Mouse (Mus musculus) Patski (cell line): ENCODE measurements at regions not wholly inside any gene's neighbourhood (a gene's known extent, or its start where the extent isn't known, plus 50 kb on each side); places are given as distances from the start of the nearest gene placed in this dataset.

Experiments used
- ATAC-seq: fragments of 100-300 bp; one replicate; pipeline ENCODE4 v1.8.0; 2021
- CTCF ChIA-PET: fragments of 350-600 bp; sonication (Branson Sonifier 250); formaldehyde crosslinking; loops from one replicate; lab custom pipeline; 2022; ENCODE audit warnings: inconsistent platforms; lab: Charles Lee
- POLR2A ChIA-PET: fragments of 350-600 bp; sonication (Branson Sonifier 250); formaldehyde crosslinking; loops from one replicate; lab custom pipeline; 2022; ENCODE audit warnings: antibody characterized with exemption, inconsistent platforms; lab: Charles Lee
- DNase-seq: peaks from one replicate; pipeline ENCODE4 v3.0.0-alpha.2; 2011; ENCODE audit warnings: low read depth, low spot score
- H3K27me3 ChIP-seq: fragments of 371-371 bp; one replicate; pipeline ENCODE4 v1.5.1; 2021
- CTCF ChIP-seq: fragments of 100-300 bp; IDR thresholded peaks from one replicate; pipeline ENCODE4 v1.5.1; 2021
- in situ Hi-C: fragments of 300-500 bp; cut with MboI; formaldehyde crosslinking; loops from 3 replicates; pipeline ENCODE4 v1.11.1; 2018; ENCODE audit warnings: low pct_unique_long_range_greater_than_20kb, mixed read lengths

DNA sequence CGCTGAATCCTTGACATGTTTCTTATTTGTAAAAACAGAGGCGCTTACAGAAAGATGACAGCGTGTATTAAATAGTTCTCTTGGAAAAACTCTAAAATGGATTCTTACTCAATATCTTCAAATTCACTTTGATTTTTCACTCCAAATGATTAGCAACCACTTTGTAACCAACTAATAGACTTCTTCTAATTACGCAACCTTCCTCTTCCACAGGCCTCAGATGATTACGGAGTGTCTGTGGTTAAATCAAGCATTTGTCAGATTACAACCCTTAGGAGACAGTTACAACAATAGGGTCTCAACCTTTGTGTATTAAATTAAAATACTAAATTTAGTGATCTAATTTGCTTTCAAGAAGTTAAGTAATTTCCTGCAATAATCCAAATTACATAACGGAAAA is 127.8 kb upstream of the Sema3a start:
- ChIA-PET POLR2A (no interaction called here), CTCF (no interaction called here)
- in situ Hi-C loops: no loop called here
- H3K27me3 ChIP-seq: no peaks in the 10 kb centered on the region
- no peak for DNase-seq
- no peak for TF ChIP-seq CTCF
- no peak for ATAC-seq

DNA sequence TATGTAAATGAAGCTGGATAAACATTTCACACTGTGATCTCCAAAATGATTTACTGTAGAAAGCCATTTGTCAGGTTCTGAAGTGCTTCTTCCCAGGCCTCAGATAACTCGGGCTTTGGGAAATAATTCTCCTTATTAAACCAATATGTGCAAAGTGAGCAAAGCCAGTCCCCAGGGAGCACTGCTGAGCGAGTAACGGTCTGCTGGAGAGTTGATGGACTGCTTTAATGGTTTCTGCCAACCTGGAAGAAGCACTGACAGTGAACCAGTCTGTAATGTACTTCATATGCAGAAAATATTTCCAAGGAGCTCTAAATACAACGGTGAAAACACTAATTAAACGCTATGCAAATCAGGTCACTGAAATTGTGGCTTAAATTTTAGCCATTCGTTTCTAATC is 118.1 kb upstream of the Sema3a start:
- POLR2A ChIA-PET: no interaction called here
- H3K27me3 ChIP-seq: no peaks in the 10 kb centered on the region
- TF ChIP-seq CTCF: no peak
- ATAC-seq (no peak), DNase-seq (no peak)
- CTCF ChIA-PET: no interaction called here
- in situ Hi-C loops: no loop called here

DNA sequence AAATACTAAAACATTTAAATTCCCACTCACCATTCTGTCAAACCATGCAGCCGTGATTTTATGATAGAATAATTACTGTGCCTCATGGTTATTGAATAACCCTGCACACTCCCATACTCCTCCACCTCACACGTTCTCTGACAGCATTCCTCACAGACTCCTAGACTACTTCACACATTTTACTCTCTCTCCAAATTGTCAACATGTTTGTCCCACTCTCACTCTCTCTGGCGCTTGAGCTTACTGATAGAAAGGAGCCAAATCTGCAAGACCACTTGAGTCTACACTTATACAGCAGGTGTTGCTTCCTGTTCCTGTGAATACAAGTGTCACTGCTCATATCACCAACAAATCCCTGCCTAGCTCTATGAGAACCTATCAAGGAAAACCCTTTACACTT is 102.9 kb upstream of the Sema3a start:
- CTCF ChIA-PET: no interaction called here
- in situ Hi-C loops: no loop called here
- POLR2A ChIA-PET: no interaction called here
- TF ChIP-seq CTCF: no peak
- no peaks in the 10 kb centered on the region for H3K27me3 ChIP-seq
- no peak for DNase-seq
- ATAC-seq: no peak

DNA sequence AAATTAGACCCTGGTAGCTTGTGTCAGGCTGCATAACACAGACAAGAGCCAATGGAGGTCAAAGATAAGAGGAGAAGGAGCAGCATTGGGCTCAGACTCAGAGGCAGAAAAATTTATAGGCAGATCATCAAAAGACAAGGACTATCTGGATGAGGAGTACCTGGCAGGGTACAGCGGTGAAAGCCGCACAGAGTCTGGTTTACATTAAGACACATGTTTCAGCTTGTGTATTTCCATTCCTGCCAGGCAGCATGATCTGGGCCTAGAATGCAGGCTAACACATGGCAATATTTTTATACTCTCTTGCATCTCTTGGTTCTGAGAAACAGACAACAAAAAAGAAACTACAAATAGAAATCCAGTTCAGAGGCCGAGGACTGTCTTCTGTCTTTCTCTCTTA is 91.9 kb upstream of the Sema3a start:
- DNase-seq: no peak
- ATAC-seq: no peak
- POLR2A ChIA-PET: interaction anchor here (1.1 kb wide), 1 partner anchor 14 kb away, joined by 3 read pairs; no protein-coding TSS in a partner anchor
- CTCF ChIA-PET: interaction anchor here (1.5 to 2.3 kb wide), 2 partner anchors 13 to 14 kb away, joined by 4 to 5 read pairs; no protein-coding TSS in a partner anchor
- no peak for TF ChIP-seq CTCF
- in situ Hi-C loops: no loop called here
- no peaks in the 10 kb centered on the region for H3K27me3 ChIP-seq

DNA sequence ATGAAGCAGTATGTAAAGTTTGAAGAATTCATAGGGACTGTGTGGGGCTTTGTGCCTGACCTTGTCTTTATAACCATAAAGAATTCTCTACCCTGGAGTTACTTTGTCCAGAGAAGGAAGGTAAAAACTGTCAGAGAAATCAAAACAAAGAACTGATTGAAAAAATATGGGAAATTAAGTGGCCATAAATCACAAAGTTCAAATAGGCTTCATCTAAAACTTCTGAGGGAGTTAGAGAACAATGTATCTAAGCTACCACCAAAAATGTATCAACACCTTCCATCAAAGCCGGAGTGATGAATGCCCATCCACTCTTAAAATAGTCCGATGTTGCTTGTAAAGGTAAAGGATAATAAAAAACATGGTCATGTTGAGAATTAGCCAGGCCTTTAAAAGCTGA is 89.1 kb upstream of the Sema3a start:
- H3K27me3 ChIP-seq: no peaks in the 10 kb centered on the region
- ChIA-PET CTCF (no interaction called here), POLR2A (no interaction called here)
- no peak for TF ChIP-seq CTCF
- ATAC-seq: no peak
- no peak for DNase-seq
- in situ Hi-C loops: no loop called here

DNA sequence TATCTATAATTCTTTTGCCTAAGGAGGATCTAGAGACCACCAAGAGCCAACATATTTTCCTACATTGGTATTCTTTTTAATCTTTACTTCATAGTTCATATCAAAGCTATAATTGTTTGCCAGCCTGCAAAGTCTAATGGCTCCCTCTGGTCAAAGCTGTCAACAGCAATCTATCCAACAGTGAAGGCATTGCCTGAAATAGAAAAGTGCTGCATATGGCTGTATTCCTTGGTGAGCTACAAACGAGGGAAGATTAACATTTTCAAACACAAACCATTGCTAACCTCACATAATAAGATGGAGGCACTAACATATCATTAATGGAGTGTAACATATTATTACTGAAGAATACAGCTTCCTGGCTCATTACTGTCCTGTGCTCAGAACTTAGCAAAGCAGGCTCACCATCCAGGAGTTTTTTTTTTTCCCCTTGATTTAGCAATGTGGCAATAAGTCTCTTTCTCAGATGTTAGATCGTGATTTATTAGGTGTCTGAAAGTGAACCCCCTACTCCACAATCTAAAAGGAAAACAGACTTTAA is 66.3 kb upstream of the Sema3a start:
- TF ChIP-seq CTCF: no peak
- ATAC-seq: no peak
- no peaks in the 10 kb centered on the region for H3K27me3 ChIP-seq
- POLR2A ChIA-PET: no interaction called here
- in situ Hi-C loops: no loop called here
- no peak for DNase-seq
- CTCF ChIA-PET: no interaction called here

DNA sequence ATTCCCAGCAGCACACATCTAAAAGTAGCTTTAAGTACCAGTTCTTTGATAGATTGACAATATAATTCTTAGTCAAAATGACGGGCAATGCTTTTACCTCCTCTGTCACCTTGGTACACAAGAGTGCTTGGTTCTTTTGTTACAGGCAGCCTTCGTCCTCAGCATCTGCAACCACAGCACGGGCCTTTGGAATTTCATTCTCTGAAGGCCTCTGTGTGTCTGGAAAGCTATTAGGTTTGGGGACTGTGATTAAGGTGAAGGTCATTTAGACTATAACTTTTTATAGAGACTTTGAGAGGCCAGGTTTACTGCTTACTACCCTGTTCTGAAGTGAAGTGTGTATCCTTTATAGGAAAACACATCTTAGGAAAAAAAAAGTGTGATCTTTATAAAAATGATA is 58.3 kb upstream of the Sema3a start:
- in situ Hi-C loops: no loop called here
- ATAC-seq (no peak), DNase-seq (no peak)
- CTCF ChIA-PET: no interaction called here
- H3K27me3 ChIP-seq: no peaks in the 10 kb centered on the region
- POLR2A ChIA-PET: no interaction called here
- TF ChIP-seq CTCF: no peak
